Mouse (Mus musculus) layer of hippocampus, postnatal 36 days (tissue): ENCODE measurements around the gene Mad2l2. TPM values are rescaled to one million over a fixed set of nuclear protein-coding genes. Genes with fewer than 3 reads are reported as not detected.
A peak's percentile ranks its signal among the peaks of the same experiment; 100 is the strongest.
"Not testable (repeated sequence)": the region's sequence is repeated elsewhere in the genome, so short reads cannot be mapped to it uniquely, and the experiment has no call there.

Experiments used
- DNase-seq, 2 experiments: peaks; one replicate each; pipeline ENCODE4 v3.0.0; 2022
- total RNA-seq, 2 experiments: library from RNA; stranded (reverse); gene quantifications; 2 replicates each; pipeline ENCODE4 v1.2.3; 2021

The Mad2l2 gene
- total RNA-seq, 2 experiments from 2014 or later: 14.5 to 15.6 TPM

GRCm38 (mm10) chr4:148108565-148109100, 21.6 kb upstream of the Mad2l2 start:
- no peak for DNase-seq

DNA sequence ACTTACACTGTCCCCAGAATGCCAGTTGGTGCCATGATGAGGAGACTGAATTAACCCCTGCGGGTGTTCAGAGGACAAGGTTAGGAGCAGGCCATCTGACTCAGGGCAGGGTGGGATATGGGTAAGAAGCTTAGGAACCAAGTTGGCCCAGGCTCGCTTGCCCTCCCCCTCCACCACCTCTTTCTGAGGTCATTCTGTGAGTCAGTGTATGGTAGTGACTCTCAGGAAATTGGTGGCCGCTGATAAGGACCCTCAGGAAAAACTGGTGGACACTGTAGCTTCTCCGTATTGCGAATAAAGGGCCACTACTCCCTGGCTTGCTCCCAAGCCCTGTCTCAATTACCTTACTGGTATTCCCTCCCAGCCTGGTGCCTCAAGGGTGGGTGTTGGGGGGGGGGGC, 21.0 kb upstream of the Mad2l2 start:
- no peak for DNase-seq

DNA sequence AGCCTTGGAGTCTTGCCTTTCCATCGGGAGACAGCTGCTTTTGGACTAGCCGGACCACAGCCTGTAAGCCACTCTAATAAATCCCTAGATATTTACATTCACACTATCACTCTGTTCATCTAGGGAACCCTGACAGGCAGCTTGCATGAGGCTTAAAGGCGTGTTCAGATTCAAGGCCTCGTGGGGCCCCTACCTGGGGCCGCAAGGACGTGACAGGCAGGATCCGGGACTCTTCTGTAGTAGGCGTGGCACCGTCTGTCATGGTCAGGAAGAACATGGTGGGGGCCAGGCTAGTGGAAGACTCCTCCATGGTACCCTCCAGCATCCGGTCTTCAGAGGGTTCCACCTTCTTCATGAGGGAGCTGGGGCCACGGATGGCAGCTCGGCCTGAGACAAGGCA, 17.7 kb upstream of the Mad2l2 start:
- DNase-seq: no peak

DNA sequence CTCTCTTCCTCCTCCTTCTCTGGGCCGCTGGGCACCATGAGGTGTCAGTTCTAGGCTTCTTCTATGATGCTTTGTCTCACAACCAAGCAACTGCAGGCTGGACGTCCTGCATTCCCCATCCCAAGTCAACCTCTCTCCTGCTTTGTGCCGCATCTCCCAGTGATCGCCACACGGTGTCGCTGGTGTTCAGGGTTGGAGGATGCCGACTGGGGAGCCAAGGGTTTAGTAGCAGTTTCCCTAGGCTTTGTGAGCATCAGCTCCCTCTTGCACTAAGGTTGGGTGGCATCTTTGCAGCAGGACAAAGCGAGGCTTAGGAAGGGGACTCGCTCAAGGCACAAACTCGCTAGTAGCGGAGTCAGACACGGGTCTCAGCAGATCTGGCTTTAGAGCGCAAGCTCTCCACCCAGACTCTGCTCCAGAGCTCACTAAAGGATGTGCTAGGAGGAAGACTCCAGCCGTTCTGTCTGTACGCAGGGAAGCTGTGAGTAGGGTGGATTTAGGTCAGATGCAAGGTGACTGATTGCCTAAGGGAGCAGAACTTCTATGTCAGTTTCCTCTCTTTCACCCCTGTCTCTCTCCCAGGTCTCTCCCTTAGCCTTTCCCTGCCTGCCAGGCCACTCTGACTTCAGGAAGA, 15.3 kb upstream of the Mad2l2 start:
- peak; percentile 83 to 87 for DNase-seq

GRCm38 (mm10) chr4:148115467-148115866, 14.7 kb upstream of the Mad2l2 start:
- DNase-seq: no peak

DNA sequence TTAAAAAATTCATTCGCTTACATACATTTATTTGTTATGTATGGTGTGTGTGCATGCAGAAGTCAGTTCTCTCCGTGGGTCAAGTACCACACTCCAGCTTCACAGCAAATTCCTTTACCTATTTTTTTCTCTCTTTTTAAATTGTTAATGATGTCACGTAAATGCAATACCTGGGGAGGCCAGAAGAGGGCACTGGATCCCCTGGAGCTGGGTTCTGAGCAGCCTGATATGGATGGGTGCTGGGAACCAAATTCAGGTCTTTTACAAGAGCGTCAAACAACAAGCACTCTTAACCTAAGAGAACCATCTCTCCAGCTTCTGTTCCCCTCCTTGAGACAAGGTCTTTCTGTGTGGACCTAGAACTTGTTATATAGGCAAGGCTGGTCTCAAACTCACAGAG, 13.5 kb upstream of the Mad2l2 start:
- no peak for DNase-seq

GRCm38 (mm10) chr4:148117392-148117791, 12.8 kb upstream of the Mad2l2 start:
- no peak for DNase-seq

DNA sequence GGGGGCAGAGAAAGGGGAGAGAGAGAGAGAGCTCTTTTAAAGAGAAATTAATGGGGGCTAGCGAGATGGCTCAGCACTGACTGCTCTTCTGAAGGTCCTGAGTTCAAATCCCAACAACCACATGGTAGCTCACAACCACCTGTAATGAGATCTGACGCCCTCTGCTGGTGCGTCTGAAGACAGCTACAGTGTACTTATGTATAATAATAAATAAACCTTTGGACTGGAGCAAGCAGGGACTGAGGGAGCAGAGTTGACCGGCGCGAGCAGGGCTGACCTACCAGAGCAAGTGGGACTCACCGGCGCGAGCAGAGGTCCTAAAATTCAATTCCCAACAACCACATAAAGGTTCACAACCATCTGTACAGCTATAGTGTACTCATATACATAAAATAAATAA, 10.6 kb upstream of the Mad2l2 start:
- DNase-seq: not testable (repeated sequence)

DNA sequence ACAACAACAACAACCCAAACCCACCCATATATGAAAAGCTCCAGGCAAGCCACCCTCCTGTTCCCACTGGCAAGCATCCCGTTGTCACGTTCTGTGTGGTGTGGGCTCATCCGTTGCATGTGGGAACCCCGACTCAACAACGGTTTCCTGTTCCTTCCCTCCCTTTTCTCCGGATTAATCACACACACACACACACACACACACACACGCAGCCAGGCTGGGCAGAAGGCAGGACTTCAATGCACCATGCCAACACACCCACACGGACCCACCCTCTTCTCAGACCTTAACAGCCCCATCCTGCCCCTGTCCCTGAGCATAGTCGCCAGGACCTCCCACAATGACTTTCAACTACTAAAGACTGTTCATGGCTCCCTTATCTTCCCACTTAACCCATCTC, 9.6 kb upstream of the Mad2l2 start:
- no peak for DNase-seq

- DNase-seq: peak; percentile 69 to 73
Observed at GRCm38 (mm10) chr4:148121362-148121761, 8.8 kb upstream of the Mad2l2 start.

- DNase-seq: no peak
Observed at GRCm38 (mm10) chr4:148121982-148122693, 8.0 kb upstream of the Mad2l2 start.

DNA sequence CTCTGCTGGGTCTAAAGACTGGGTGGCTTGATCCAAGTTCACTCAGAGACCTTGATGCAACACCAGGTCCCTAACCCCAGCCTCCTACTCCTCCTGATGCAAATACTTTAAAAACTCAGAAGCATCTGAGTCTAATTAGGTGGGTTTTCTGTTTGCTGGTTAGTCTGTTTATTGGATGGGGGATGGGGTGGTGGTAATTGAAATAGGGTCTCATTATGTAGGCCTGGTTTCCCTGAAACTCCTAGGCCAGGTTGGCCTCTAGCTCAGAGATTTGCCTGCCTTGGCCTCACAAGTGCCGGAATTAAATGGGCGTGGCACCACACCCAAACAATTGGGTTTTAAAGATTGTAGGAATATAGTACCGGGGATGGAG, 7.5 kb upstream of the Mad2l2 start:
- no peak for DNase-seq

DNA sequence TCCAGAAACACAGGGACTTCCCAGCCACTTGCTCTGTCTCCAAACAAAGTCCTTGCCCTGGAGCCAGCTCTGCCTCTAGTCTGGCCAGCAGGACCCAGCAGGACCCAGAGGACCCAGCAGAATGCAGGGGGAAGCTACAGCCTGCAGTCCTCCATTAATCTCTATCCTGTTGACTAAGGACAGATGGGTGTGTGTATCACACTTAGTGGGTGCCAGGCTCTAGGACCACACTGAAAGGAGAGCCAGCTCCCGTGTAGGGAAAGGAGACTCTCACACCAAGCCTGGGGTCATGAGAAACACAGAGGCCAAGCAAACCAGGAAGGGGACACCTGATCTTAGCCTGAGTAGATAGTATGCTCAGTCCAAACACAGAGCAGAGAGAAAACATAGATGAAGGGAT, 1.9 kb upstream of the Mad2l2 start:
- no peak for DNase-seq

DNA sequence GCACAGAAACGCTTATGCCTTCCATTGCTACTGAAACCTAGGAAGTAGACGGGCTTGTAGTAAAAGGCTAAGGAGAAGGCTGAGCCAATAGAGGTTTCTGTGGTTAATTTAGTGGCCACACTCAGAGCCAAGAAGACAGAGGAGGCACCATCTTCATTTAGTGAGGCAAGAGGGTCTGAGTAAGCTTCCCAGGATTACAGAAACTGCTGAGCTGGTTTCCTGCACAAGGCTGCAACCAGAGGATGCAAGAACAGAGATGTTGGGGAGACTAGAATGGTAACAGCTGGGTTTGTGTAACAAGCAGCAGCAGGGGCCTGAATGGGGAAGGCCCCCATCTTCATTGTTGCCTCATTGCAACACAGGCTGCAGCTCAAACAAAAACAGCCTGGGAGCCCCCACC, 1.5 kb upstream of the Mad2l2 start:
- DNase-seq: no peak

DNA sequence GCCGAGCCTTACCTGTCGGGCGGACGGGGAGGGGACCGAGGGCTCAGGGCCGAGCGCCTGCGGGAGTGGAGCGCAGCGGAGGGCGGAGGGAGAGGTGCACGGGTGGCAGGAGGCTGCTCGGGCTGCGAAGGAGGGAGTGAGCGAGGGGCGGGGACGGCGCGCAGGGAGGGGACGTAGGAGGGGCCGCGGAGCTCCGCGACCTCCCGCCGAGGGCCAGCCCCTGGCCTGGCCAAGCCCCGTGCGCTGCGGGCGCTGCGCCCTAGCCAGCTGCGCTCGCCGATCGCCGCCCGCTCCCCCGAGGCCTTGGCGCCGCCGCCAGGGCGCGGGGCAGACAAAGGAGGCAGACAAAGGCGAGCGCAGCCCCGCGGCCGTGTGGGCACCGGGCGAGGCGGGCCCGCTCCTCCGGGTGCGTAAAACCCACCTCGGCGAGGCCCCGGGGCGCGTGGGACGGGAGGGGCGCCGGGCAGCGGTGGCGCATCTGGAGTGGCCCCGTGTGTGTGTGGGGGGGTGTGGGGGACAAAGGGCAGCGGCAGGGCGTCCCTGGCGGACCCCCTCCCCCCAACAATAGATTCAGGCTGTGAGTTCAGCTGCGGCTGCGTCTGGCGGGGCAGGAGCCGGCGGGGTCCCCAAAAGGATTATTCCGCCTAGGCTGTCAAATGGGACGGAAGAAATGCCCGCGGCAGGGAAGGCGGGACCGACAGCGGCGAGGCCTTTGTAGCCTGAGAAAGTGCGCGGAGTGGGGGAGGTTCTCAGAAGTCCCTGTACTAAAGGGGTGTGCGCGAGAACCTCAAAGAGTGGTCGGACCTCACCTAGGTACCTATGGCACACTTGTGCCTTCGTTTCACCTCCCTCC, 603 bp downstream of the Mad2l2 start, which contains the start of gene Draxin:
Draxin (minus strand) TSS at position 138 of the 853 bp plus-strand sequence.
- DNase-seq: no peak

DNA sequence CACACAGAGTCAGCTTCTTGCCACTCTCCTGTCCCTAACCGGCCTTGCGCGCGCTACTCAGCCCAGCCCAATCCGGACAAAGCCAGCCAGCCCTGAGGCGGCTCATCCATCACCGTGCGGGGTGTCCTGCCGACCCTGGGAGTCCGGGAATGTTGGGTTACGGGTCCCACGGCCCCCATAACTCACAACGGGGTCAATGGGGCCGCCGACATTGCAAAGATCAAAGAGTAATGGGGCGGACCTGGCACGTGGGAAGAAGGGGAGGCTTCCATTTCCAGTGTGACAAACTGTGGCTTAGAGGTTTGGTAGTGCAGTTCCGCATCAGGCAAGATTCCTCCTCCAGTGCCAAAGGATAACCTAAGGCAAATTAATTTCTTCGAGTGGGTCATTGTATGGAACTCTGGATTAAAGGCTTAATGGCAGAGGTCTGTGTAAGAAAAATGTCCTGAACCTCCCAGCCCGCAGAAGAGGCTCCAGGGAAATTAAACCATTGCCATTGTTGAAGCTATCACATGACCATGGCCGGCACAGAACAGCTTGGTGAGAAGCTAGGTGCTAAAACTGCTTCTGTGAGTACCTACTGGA, 1.4 kb downstream of the Mad2l2 start:
- DNase-seq: no peak

- DNase-seq: no peak
Observed at GRCm38 (mm10) chr4:148134988-148135387, 4.8 kb downstream of the Mad2l2 start.

GRCm38 (mm10) chr4:148137503-148137902, 7.3 kb downstream of the Mad2l2 start:
- DNase-seq: no peak

DNA sequence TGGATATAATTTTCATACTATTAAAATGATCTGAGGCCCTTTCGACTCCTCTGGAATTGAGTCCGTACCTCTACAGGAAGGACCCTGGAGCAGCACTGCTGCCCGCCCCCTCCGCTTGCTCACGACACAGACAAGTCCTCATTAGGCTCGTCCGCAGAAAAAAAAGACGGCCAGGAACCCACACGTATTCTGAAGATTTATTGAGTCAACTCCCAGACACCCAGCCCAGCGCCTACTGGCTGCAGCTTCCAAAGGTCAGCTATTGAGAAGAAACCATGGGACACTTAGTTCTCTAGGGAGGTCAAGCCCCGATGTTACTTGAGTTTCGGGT, 9.5 kb downstream of the Mad2l2 start:
- DNase-seq: no peak

GRCm38 (mm10) chr4:148140098-148141011, 10.2 kb downstream of the Mad2l2 start:
- peak; percentile 94 for DNase-seq

DNA sequence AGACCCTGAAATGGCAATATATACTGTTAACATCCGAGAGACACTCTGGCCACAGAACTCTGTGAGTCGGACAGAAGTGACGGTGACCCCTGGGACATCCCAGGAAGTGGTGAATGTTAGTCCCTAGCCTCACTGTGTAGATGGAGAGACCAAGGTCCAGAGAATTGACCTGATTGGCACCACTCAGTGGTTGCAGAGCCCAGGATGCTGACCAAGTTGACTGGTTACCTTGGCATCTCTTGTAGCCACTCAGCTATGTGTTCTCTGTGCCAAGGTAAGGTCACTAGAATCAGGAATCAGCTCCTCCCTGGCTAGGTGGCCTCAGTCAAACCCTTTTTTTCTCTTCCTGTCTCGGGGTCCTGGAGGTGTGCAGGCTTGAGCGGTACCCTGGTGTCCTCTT, 13.5 kb downstream of the Mad2l2 start:
- DNase-seq: no peak

- no peak for DNase-seq
Observed at GRCm38 (mm10) chr4:148147714-148148113, 17.5 kb downstream of the Mad2l2 start.
